Mouse (Mus musculus) stomach, postnatal 0 days (tissue): Measurements from ENCODE around the gene Cobl. TPM values are rescaled to one million over a fixed set of nuclear protein-coding genes. Genes with fewer than 3 reads are reported as not detected.

Source experiments
- ATAC-seq: fragments of 200-750 bp; cut with Nextera tagmentation; 2 replicates; pipeline ENCODE4 v1.8.0; 2017; ENCODE audit not compliant: low FRiP score, low TSS enrichment
- DNase-seq: peaks from one replicate; pipeline ENCODE4 v3.0.0-alpha.2; 2016; ENCODE audit warnings: low spot score
- H3K27ac ChIP-seq: fragments of 300-500 bp; sonication (generic); replicated peaks from 2 replicates; pipeline ENCODE4 v1.5.1; 2014; ENCODE audit warnings: mild to moderate bottlenecking, control low read depth
- H3K27me3 ChIP-seq: fragments of 300-500 bp; sonication (generic); 2 replicates; pipeline ENCODE4 v1.6.1; 2014; ENCODE audit warnings: low read length; ENCODE audit not compliant: control insufficient read depth, insufficient read depth
- H3K36me3 ChIP-seq: fragments of 300-500 bp; sonication (generic); 2 replicates; pipeline ENCODE4 v1.6.1; 2014; ENCODE audit warnings: low read length, mixed read lengths; ENCODE audit not compliant: control insufficient read depth, insufficient read depth
- H3K4me1 ChIP-seq: fragments of 300-500 bp; sonication (generic); replicated peaks from 2 replicates; pipeline ENCODE4 v1.6.1; 2014; ENCODE audit warnings: antibody characterized with exemption; ENCODE audit not compliant: control insufficient read depth, insufficient read depth
- H3K4me2 ChIP-seq: fragments of 300-500 bp; sonication (generic); replicated peaks from 2 replicates; pipeline ENCODE4 v1.6.1; 2014; ENCODE audit warnings: low read depth, mild to moderate bottlenecking, control low read depth, moderate library complexity
- H3K4me3 ChIP-seq: fragments of 300-500 bp; sonication (generic); 2 replicates; pipeline ENCODE4 v1.5.1; 2014; ENCODE audit warnings: low read depth, low read length, control low read depth
- H3K9ac ChIP-seq: fragments of 300-500 bp; sonication (generic); 2 replicates; pipeline ENCODE4 v1.6.1; 2014; ENCODE audit warnings: mild to moderate bottlenecking, low read length, control low read depth, mixed read lengths
- H3K9me3 ChIP-seq: fragments of 300-500 bp; sonication (generic); 2 replicates; pipeline ENCODE4 v1.6.1; 2016; ENCODE audit warnings: low read length; ENCODE audit not compliant: control insufficient read depth
- CTCF ChIP-seq: IDR thresholded peaks from 2 replicates; pipeline ENCODE4 v1.5.1; 2016; ENCODE audit warnings: antibody characterized with exemption, low read depth, mild to moderate bottlenecking, moderate library complexity
- EP300 ChIP-seq: optimal IDR thresholded peaks from 2 replicates; pipeline ENCODE3; 2016; ENCODE audit warnings: antibody characterized with exemption
- WGBS: fragments of 180-500 bp; shearing (Covaris S2); extraction: QIAGEN DNeasy Blood & Tissue Kit; methylation state at CpG from one replicate; pipeline ENCODE4 v1.1.7; 2014; 5-methylcytosine and 5-hydroxymethylcytosine counted together
- polyA plus RNA-seq: library from polyadenylated mRNA; unstranded; fragments of >200 nt; fragmentation: Nextera tagmentation; extraction: Ambion mirVana; gene quantifications from 2 replicates; pipeline ENCODE4 v1.2.1, GENCODE M21; 2015

Gene Cobl
- polyA plus RNA-seq, 1 experiment from 2014 or later: 7.8 TPM

- TF ChIP-seq CTCF: no peak
- TF ChIP-seq EP300: no peak
- H3K36me3 ChIP-seq: no peaks in the 10 kb centered on the region
- ATAC-seq: no peak
- no peaks in the 10 kb centered on the region for H3K9me3 ChIP-seq
- no peak overlapping the region for H3K4me2 ChIP-seq
- 48% methylated on average over 1 of the region's 1 CpGs for WGBS
- no peak for DNase-seq
- no peak overlapping the region for H3K4me3 ChIP-seq
- no peak overlapping the region for H3K9ac ChIP-seq
- H3K27ac ChIP-seq: peak overlapping the region; percentile 25; the same call in 1 of the 2 replicates
- H3K4me1 ChIP-seq: no peaks in the 10 kb centered on the region
- H3K27me3 ChIP-seq: no peaks in the 10 kb centered on the region
Measured at GRCm38 (mm10) chr11:12394701-12395100, 70.1 kb downstream of the Cobl start.

GRCm38 (mm10) chr11:12394151-12394550 lies 70.6 kb downstream of the Cobl start:
- Histone ChIP-seq H3K4me2 (no peak overlapping the region), H3K4me1 (no peaks in the 10 kb centered on the region), H3K4me3 (no peak overlapping the region), H3K36me3 (no peaks in the 10 kb centered on the region), H3K9me3 (no peaks in the 10 kb centered on the region), H3K9ac (no peak overlapping the region), H3K27ac (peak overlapping the region; percentile 31; the same call in 1 of the 2 replicates), H3K27me3 (no peaks in the 10 kb centered on the region)
- 47% methylated on average over 3 of the region's 3 CpGs for WGBS
- ATAC-seq (peak; percentile 73; the same call in 1 of the 2 replicates), DNase-seq (no peak)
- TF ChIP-seq EP300 (no peak), CTCF (no peak)

GRCm38 (mm10) chr11:12384826-12385225 lies 79.9 kb downstream of the Cobl start:
- no peaks in the 10 kb centered on the region for H3K36me3 ChIP-seq
- ATAC-seq (no peak), DNase-seq (no peak)
- TF ChIP-seq EP300: no peak
- TF ChIP-seq CTCF: no peak
- H3K27me3 ChIP-seq: no peaks in the 10 kb centered on the region
- no peaks in the 10 kb centered on the region for H3K9me3 ChIP-seq
- H3K27ac ChIP-seq: no peak overlapping the region
- H3K9ac ChIP-seq: no peak overlapping the region
- no peak overlapping the region for H3K4me3 ChIP-seq
- WGBS: 28% methylated on average over 2 of the region's 2 CpGs
- H3K4me1 ChIP-seq: no peaks in the 10 kb centered on the region; the same call in 1 of the 2 replicates
- H3K4me2 ChIP-seq: no peak overlapping the region

DNA sequence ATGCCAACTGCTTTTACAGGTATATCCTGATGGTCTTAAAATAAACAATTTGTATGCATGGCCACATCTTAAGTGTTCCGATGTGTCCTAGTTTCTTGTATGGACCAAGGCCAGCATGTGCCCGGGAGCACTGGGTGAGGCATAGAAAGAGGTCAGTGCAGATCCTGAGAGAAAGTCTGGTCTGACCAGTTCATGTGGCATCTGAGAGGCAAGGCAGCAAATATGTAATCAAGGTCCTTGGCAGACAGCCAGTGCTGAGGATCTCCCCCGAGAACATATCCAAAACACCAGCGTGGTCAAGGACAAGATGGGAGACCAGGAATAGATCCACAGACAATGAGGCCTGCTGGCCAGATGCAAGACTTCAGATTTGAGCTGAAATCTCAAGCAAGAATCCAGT lies 81.8 kb downstream of the Cobl start:
- no peaks in the 10 kb centered on the region for H3K36me3 ChIP-seq
- H3K27ac ChIP-seq: no peak overlapping the region
- 29% methylated on average over 4 of the region's 4 CpGs for WGBS
- H3K4me2 ChIP-seq: no peak overlapping the region
- no peak overlapping the region for H3K4me3 ChIP-seq
- no peak for TF ChIP-seq EP300
- no peak for TF ChIP-seq CTCF
- no peaks in the 10 kb centered on the region; the same call in 1 of the 2 replicates for H3K4me1 ChIP-seq
- no peak for ATAC-seq
- H3K9me3 ChIP-seq: no peaks in the 10 kb centered on the region
- H3K9ac ChIP-seq: no peak overlapping the region
- DNase-seq: no peak
- H3K27me3 ChIP-seq: no peaks in the 10 kb centered on the region

DNA sequence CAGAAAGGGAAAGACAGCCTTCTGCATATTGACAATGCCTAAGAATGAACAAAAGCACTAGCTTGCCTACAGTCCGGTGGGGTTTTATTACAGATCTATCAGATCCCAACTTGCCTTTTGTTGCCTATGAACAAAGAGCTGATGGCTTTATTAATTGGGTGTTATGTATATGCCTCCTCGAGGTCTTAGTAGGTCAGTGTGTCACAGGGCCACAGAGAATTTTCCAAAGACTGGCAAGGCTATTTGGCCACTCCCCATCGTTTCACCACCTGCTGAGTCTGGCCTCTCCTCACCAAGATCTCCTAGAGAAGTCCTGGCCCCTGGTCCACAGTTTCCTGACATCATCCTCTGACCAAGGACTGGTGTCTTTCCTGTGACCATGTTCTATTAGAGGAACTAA lies 83.7 kb downstream of the Cobl start:
- TF ChIP-seq EP300: no peak
- Histone ChIP-seq H3K4me2 (no peak overlapping the region), H3K27ac (no peak overlapping the region), H3K4me3 (no peak overlapping the region), H3K4me1 (no peaks in the 10 kb centered on the region; the same call in 1 of the 2 replicates), H3K27me3 (no peaks in the 10 kb centered on the region), H3K9me3 (no peaks in the 10 kb centered on the region), H3K36me3 (no peaks in the 10 kb centered on the region), H3K9ac (no peak overlapping the region)
- DNase-seq (no peak), ATAC-seq (no peak)
- 74% methylated on average over 3 of the region's 3 CpGs for WGBS

DNA sequence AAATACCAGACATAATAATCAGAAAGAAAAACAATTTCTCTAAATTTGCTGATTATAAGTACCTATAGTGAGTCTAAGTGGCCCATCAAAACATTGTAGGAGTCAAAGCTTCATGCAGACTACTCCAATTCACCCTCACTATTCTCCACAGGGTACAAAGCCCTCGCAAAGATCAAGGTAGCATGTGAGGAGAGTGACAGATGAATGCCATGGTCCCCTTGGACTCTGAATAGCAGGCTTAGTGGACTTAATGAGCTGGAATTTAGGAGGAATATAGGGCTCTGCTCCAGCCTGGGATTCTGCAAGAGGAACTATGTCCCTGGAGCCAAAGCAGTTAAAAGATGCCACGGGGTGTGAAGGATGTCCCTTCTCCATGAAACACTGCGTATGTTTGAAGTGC lies 88.1 kb downstream of the Cobl start:
- TF ChIP-seq CTCF: no peak
- no peak for TF ChIP-seq EP300
- WGBS: 62% methylated on average over 3 of the region's 3 CpGs

More for the DNA sequence above, 88.1 kb downstream of the Cobl start:
- ATAC-seq (no peak), DNase-seq (no peak)
- Histone ChIP-seq H3K4me1 (no peaks in the 10 kb centered on the region), H3K4me2 (no peak overlapping the region), H3K9ac (no peak overlapping the region), H3K27ac (no peak overlapping the region), H3K9me3 (no peaks in the 10 kb centered on the region), H3K27me3 (no peaks in the 10 kb centered on the region), H3K4me3 (no peak overlapping the region), H3K36me3 (no peaks in the 10 kb centered on the region)
